Mouse (Mus musculus) liver, embryonic 16.5 days (tissue): ENCODE measurements around the gene Htra2. TPM values are rescaled to one million over a fixed set of nuclear protein-coding genes. Genes with fewer than 3 reads are reported as not detected.

Experiments used
- ATAC-seq: fragments of 200-750 bp; cut with Nextera tagmentation; 2 replicates; pipeline ENCODE4 v1.8.0; 2017; ENCODE audit warnings: low read depth, mild to moderate bottlenecking, moderate number of reproducible peaks, moderate library complexity
- H3K27ac ChIP-seq: fragments of 300-500 bp; sonication (generic); 2 replicates; pipeline ENCODE4 v1.5.1; 2014; ENCODE audit warnings: mild to moderate bottlenecking, low read length
- H3K27me3 ChIP-seq: fragments of 300-500 bp; sonication (generic); 2 replicates; pipeline ENCODE4 v1.6.1; 2014; ENCODE audit warnings: low read depth, low read length, mixed read lengths; ENCODE audit not compliant: control insufficient read depth, insufficient read depth
- H3K36me3 ChIP-seq: fragments of 300-500 bp; sonication (generic); 2 replicates; pipeline ENCODE4 v1.6.1; 2014; ENCODE audit warnings: mild to moderate bottlenecking; ENCODE audit not compliant: control insufficient read depth, insufficient read depth
- H3K4me1 ChIP-seq: fragments of 300-500 bp; sonication (generic); 2 replicates; pipeline ENCODE4 v1.6.1; 2014; ENCODE audit warnings: low read depth, low read length, mixed read lengths; ENCODE audit not compliant: control insufficient read depth
- H3K4me2 ChIP-seq: fragments of 300-500 bp; sonication (generic); 2 replicates; pipeline ENCODE4 v1.6.1; 2014; ENCODE audit warnings: low read depth, low read length, mixed read lengths
- H3K4me3 ChIP-seq: fragments of 300-500 bp; sonication (generic); 2 replicates; pipeline ENCODE4 v1.5.1; 2014; ENCODE audit warnings: low read depth, mild to moderate bottlenecking, low read length
- H3K9ac ChIP-seq: fragments of 300-500 bp; sonication (generic); 2 replicates; pipeline ENCODE4 v1.6.1; 2014; ENCODE audit warnings: low read depth, low read length
- H3K9me3 ChIP-seq: fragments of 300-500 bp; sonication (generic); replicated peaks from 2 replicates; pipeline ENCODE4 v1.6.1; 2016; ENCODE audit warnings: low read length; ENCODE audit not compliant: control insufficient read depth
- WGBS: fragments of 180-500 bp; shearing (Covaris S2); extraction: QIAGEN DNeasy Blood & Tissue Kit; methylation state at CpG from one replicate; pipeline ENCODE4 v1.1.7; 2014; ENCODE audit not compliant: insufficient replicate concordance; 5-methylcytosine and 5-hydroxymethylcytosine counted together
- microRNA counts: library from miRNA; unstranded; fragments of <30 nt; microRNA quantifications from one replicate; lab custom pipeline; 2016
- microRNA-seq: library from miRNA; unstranded; fragments of <30 nt; microRNA quantifications from one replicate; pipeline ENCODE4, GENCODE M21; 2016
- polyA plus RNA-seq: library from polyadenylated mRNA; unstranded; fragments of >200 nt; fragmentation: Nextera tagmentation; extraction: Ambion mirVana; gene quantifications from 2 replicates; pipeline ENCODE4 v1.2.1, GENCODE M21; 2015

The Htra2 gene
- polyA plus RNA-seq, 1 experiment from 2014 or later = 72.0 TPM

DNA sequence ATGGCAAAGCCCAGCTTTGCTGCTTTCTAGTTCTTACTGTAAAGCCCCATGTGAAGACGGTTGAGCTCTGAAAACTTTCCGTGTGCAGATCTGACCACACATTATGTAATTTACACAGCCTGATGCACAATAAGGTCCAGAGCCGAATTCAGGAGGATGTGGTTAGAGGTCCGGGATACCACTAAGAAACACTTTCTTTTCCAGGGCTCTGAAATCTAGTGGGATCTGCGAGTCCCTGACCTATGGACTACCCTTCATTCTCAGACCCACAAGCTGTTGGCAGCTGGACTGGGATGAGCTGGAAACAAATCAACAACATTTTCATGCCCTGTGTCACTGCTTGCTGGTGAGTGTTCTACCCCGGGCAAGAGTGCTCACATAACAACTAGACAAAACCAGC, 49.0 kb downstream of the Htra2 start:
- Histone ChIP-seq H3K4me1 (peaks cover 37% of the 10 kb centered on the region), H3K27me3 (no peaks in the 10 kb centered on the region)
- WGBS = 48% methylated on average over 6 of the region's 6 CpGs

DNA sequence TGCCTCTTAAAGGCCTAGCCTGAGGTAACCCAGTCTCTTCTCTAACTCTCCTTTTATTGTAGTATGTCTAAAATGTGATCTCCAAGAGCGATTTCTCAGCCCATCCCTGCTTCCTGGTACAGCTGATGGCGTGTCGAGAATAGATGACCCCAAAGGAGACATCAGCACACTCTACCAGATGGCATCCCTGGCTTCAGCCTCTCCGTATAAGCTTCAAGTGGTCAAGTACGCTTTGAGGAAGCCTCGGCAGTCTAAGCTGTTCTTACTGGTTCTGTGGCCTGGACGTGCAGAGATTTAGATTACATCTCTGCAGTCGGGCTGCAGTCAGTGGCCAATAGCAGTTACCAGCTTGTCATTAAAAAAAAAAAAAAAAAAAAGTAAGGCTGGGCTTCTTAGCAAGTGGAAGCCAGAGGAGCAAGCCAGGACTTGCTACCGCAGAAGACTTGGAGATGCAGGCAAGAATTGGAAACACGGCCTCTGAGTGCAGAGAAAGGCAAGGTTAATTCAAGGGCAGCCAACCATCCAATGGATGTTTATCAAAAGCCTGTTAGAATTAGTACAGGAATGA, 49.5 kb downstream of the Htra2 start:
- peak overlapping the region; percentile 72 for H3K27ac ChIP-seq

More for the DNA sequence above, 49.0 kb downstream of the Htra2 start:
- Histone ChIP-seq H3K4me2 (no peak overlapping the region), H3K4me3 (no peak overlapping the region), H3K9me3 (no peaks in the 10 kb centered on the region), H3K36me3 (no peaks in the 10 kb centered on the region), H3K27ac (peak overlapping the region; percentile 72; the same call in 1 of the 2 replicates), H3K9ac (no peak overlapping the region)
- ATAC-seq = no peak

GRCm38 (mm10) chr6:83004872-83005271, 50.2 kb downstream of the Htra2 start:
- H3K4me2 ChIP-seq = no peak overlapping the region
- no peaks in the 10 kb centered on the region for H3K9me3 ChIP-seq
- H3K27me3 ChIP-seq = no peaks in the 10 kb centered on the region
- no peak overlapping the region for H3K9ac ChIP-seq
- peak overlapping the region; percentile 72 for H3K27ac ChIP-seq
- H3K36me3 ChIP-seq = no peaks in the 10 kb centered on the region
- peaks cover 24% of the 10 kb centered on the region for H3K4me1 ChIP-seq
- WGBS = 36% methylated on average over 7 of the region's 7 CpGs
- H3K4me3 ChIP-seq = no peak overlapping the region
- peak; percentile 54 for ATAC-seq

More for the DNA sequence above, 49.5 kb downstream of the Htra2 start:
- Histone ChIP-seq H3K9ac (no peak overlapping the region), H3K9me3 (no peaks in the 10 kb centered on the region), H3K4me2 (no peak overlapping the region), H3K36me3 (no peaks in the 10 kb centered on the region), H3K4me1 (peaks cover 31% of the 10 kb centered on the region), H3K4me3 (no peak overlapping the region), H3K27me3 (no peaks in the 10 kb centered on the region)
- WGBS = 64% methylated on average over 10 of the region's 10 CpGs
- no peak for ATAC-seq

- Histone ChIP-seq H3K4me1 (peaks cover 22% of the 10 kb centered on the region), H3K36me3 (no peaks in the 10 kb centered on the region), H3K27ac (peak overlapping the region; percentile 72), H3K9me3 (no peaks in the 10 kb centered on the region), H3K9ac (no peak overlapping the region), H3K4me2 (no peak overlapping the region), H3K4me3 (no peak overlapping the region; the same call in 1 of the 2 replicates), H3K27me3 (no peaks in the 10 kb centered on the region)
- WGBS = 52% methylated on average over 2 of the region's 2 CpGs
- ATAC-seq = no peak
These were observed 50.8 kb downstream of the Htra2 start for GRCm38 (mm10) chr6:83004309-83004708.

DNA sequence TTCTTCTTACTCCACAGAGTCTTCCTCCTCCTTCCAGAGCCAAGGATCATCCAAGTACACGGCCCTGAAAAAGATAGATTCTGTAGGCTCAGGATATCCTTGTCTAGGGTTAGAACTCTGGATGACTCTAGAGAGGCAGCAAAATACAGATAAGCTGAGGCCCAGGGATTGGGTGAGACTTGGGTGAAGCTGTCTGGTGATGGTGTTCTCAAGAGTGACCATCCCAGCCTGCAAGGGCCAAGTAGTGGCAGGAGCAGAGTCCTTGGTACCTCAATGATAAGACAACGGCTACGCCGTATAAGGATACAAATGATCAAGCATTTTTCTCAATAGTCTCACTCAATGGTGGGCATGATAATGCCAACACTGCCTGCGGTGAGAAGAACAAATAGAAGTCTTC, 51.2 kb downstream of the Htra2 start:
- Histone ChIP-seq H3K9ac (no peak overlapping the region), H3K27ac (peak overlapping the region; percentile 72), H3K9me3 (no peaks in the 10 kb centered on the region), H3K36me3 (no peaks in the 10 kb centered on the region), H3K4me2 (peak overlapping the region; percentile 22; the same call in 1 of the 2 replicates), H3K27me3 (no peaks in the 10 kb centered on the region), H3K4me3 (no peak overlapping the region; the same call in 1 of the 2 replicates), H3K4me1 (peaks cover 22% of the 10 kb centered on the region)
- 55% methylated on average over 5 of the region's 5 CpGs for WGBS
- ATAC-seq = peak; percentile 70

DNA sequence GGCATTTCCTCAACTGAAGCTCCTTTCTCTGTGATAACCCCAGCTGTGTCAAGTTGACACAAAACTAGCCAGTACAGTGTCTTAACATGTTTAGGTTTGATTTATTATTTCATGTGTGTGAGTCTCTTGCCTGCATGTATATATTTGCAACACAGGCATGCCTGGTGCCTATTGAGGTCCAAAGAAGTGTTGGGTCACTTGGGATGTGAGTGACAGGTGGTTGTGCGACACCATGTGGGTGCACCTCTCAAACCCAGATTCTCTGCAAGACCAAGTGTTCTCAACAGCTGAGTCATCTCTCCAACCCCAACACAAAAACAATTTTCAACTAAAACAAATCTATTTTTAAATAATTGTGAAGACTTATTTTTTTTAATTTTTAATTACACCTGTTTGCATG, 52.0 kb downstream of the Htra2 start:
- no peak overlapping the region for H3K4me2 ChIP-seq
- no peak overlapping the region for H3K4me3 ChIP-seq
- no peak for ATAC-seq
- H3K36me3 ChIP-seq = no peaks in the 10 kb centered on the region
- WGBS = 86% methylated on average over 1 of the region's 1 CpGs
- H3K9me3 ChIP-seq = no peaks in the 10 kb centered on the region
- no peak overlapping the region for H3K27ac ChIP-seq
- peaks cover 27% of the 10 kb centered on the region for H3K4me1 ChIP-seq
- no peak overlapping the region for H3K9ac ChIP-seq
- H3K27me3 ChIP-seq = no peaks in the 10 kb centered on the region

MicroRNAs encoded within 50 kb of the gene (microRNA counts, 519-probe panel; counts per million panel counts)
- 2,153 counts per million, percentile 34 among the panel's probes with 10 or more counts for microRNA mmu-miR-3470a+mmu-miR-3470b (lab: Ali Mortazavi, UCI)

Small RNA genes lying within 50 kb of the gene (microRNA-seq; reads per million reads assigned to microRNA genes)
- not detected for gene Mir3470a
- gene Mir7040 = not detected

Other genes starting within 250 kb of the Htra2 start
- gene Sema4f, start 115.5 kb downstream of the Htra2 start, polyA plus RNA-seq = 0.06 and 0.11 TPM in 2 replicates
- gene M1ap, start 108.4 kb downstream of the Htra2 start, polyA plus RNA-seq = 11.6 and 12.7 TPM in 2 replicates
- gene Dok1, start 21.8 kb downstream of the Htra2 start, polyA plus RNA-seq = 15.7 and 16.1 TPM in 2 replicates
- 1.9 and 2.1 TPM in 2 replicates for gene Loxl3, start 21.1 kb downstream of the Htra2 start, polyA plus RNA-seq
- 180 and 190 TPM in 2 replicates for gene Aup1, start 752 bp downstream of the Htra2 start, polyA plus RNA-seq
- gene Dqx1, start 2.6 kb upstream of the Htra2 start, polyA plus RNA-seq = 9.0 and 9.3 TPM in 2 replicates
- gene Tlx2, start 15.0 kb upstream of the Htra2 start, polyA plus RNA-seq = not detected in 2 replicates
- gene Pcgf1, start 22.6 kb upstream of the Htra2 start, polyA plus RNA-seq = 15.6 and 17.1 TPM in 2 replicates
- gene Lbx2, start 31.1 kb upstream of the Htra2 start, polyA plus RNA-seq = 0.25 and 0.48 TPM in 2 replicates
- 0.59 and 1.1 TPM in 2 replicates for gene Ccdc142, start 46.3 kb upstream of the Htra2 start, polyA plus RNA-seq
- gene Gm42688, start 46.3 kb upstream of the Htra2 start, polyA plus RNA-seq = 0.81 and 1.1 TPM in 2 replicates
- gene Mrpl53, start 53.8 kb upstream of the Htra2 start, polyA plus RNA-seq = 66.1 and 73.4 TPM in 2 replicates
- gene Mogs, start 60.2 kb upstream of the Htra2 start, polyA plus RNA-seq = 4.5 and 6.8 TPM in 2 replicates
- 27.2 and 28.3 TPM in 2 replicates for gene Wbp1, start 66.3 kb upstream of the Htra2 start, polyA plus RNA-seq
- gene Ino80b, start 70.2 kb upstream of the Htra2 start, polyA plus RNA-seq = 4.1 and 5.2 TPM in 2 replicates
- gene Rtkn, start 80.2 kb upstream of the Htra2 start, polyA plus RNA-seq = 16.1 and 16.4 TPM in 2 replicates
- gene Wdr54, start 101.1 kb upstream of the Htra2 start, polyA plus RNA-seq = 0.39 and 0.85 TPM in 2 replicates
- gene 1700003E16Rik, start 101.1 kb upstream of the Htra2 start, polyA plus RNA-seq = 0.15 and 0.30 TPM in 2 replicates
- 23.0 and 26.9 TPM in 2 replicates for gene Dctn1, start 110.6 kb upstream of the Htra2 start, polyA plus RNA-seq
- 0.89 and 0.93 TPM in 2 replicates for gene Slc4a5, start 164.6 kb upstream of the Htra2 start, polyA plus RNA-seq